Mouse (Mus musculus) adrenal gland, postnatal 36 days (tissue): ENCODE measurements around the gene Commd1. TPM values are rescaled to one million over a fixed set of nuclear protein-coding genes. Genes with fewer than 3 reads are reported as not detected.

ENCODE experiments used
- DNase-seq, 2 experiments: peaks; one replicate each; pipeline ENCODE4 v3.0.0; 2021; ENCODE audit warnings: mixed read lengths in 1 of 2
- total RNA-seq, 2 experiments: library from RNA; stranded (reverse); gene quantifications; 2 replicates each; pipeline ENCODE4 v1.2.3; 2021

Gene Commd1
- total RNA-seq, 2 experiments from 2014 or later = 103 to 121 TPM

DNA sequence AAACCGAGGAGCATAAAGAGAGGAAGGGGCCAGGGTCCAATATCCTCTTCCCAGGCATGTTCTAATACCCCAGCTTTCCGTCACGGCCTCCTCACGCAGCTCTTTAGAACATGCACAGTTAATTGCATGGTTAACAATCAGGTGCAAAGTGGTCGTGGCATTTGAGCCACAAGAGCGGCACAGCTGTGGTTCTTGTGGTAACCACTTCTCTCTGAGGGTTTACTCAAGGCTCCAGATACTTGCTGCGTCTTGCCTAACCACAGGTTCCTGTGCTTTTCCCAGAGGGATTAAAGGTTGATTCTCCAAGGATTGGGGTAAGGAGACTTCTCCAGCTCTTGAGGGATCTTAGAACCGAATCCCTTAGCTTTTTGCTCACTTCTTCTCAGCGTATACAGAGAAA lies 90.9 kb downstream of the Commd1 start:
- DNase-seq = no peak

DNA sequence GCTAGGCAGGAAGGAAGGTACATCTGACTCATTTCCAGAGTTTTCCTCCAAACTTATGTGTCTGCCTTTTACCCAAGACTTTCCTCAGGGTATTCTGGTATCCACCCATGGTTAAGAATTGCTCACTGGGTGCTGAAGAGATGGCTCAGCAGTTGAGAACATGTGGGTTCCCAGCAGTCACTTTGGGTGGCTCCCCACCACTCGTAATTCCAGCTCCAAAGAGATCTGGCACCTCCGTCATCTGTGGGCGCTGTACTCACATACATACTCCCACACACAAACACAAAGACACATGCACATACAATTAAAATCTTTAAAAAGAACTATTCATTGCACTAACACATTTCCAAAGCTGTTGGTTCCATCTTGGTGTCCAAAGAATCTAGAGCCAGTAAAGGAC lies 93.0 kb downstream of the Commd1 start:
- DNase-seq = no peak

DNA sequence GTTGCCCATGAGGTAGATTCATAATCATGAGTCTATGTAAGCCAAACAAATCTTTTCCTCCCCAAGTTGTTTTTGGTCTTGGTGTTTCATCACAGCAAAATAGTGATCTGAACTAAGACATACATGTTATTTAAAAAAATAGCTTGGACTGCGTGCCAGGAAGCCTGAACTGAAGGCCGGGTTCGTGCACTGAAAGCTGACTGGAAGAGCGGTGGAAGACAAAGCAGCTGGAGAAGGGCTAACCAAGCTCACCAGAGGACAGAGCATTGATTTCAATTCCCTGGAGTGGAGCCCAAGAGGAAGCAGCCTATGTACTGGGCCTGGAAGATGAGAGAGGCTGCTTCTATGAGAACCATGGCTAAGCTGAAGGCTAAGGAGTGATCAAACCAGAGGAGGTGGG lies 95.2 kb downstream of the Commd1 start:
- DNase-seq = no peak

DNA sequence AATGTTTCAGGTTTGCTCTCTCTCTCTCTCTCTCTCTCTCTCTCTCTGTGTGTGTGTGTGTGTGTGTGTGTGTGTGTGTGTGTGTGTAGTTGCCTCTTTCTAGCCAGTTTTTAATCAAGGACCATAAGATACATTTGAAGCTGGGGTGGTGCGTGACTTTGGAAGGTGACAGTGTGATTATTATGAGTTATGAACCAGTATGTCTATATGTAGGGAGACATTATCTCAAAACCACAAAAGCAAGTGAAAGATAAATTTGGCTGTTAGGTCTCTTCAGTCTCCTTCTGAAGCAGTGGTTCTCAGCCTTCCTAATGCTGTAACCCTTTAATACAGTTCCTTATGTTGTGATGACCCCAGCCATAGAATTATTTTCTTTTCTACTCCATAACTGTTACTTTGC lies 96.8 kb downstream of the Commd1 start:
- no peak for DNase-seq

DNA sequence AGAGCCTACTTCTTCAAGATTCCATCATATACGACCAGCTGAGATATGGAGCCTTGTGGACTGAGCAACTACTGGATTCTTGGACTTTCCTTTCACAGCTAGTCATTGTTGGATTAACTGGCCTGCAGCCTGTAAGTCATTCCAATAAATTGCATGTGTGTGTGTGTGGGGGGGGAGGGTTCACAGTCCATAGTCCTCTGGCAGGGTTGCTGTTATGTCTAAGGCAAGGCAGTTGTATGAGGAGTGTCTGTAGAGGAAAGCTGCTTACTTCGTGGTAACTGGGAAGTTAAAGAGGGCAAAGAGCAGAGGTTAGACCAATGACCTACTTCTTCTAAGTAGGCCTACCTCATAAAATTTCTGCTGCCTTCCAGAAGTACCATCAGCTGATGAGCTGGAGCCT lies 98.5 kb downstream of the Commd1 start:
- DNase-seq = no peak

DNA sequence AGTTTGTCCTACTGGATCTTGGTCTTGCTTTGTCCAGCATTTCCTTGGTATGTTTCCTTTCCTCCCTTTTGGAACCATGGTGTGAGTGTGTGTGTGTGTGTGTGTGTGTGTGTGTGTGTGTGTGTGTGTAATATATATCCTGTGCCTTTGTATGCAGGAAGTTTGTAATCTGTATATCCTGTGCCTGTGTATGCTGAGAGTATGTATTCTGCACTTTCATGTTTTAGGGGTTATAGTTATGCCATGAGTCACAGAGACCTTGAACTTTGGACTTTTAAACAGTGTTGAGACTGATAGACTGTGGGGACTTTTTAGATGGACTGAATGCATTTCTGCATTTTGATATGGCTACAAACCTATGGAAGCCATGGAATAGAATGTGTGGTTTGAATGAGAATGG lies 99.3 kb downstream of the Commd1 start:
- no peak for DNase-seq

DNA sequence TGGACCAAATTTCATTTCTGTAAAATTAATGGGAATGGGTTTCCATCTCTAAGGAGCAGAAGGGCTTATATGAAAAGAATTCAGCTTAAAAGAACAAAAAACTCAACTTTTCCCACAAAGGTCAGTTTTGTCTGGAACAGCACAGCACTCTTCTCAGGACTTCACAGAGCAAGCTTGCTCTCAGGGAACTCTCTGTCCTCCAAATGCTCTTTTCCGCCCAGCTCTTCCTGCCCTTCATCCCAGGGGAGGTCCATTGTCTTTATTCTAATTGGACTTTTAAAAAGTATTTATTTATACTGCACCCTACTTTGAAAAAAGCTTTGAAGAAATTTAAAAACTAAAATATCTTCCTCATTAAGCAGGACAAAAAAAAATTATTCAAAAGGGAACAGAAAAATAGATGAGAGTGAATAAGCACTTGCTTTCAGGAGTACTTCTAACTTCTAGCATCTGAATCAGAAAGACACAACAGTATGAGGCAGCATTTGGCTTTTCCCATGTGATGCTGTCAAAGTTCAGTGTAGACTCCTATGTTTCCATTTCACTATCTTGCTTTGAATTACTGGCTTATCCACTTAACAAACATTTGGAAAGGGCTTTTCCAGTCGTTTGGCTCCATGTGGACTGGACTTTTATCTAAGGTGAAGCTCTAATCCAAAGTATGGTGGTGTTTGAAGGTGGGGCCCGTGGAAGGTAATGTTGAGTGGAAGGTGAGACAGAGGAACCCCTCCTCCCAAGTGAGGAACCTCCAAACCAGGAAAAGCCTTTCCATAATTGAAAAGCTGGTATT lies 101.6 kb downstream of the Commd1 start:
- no peak for DNase-seq

DNA sequence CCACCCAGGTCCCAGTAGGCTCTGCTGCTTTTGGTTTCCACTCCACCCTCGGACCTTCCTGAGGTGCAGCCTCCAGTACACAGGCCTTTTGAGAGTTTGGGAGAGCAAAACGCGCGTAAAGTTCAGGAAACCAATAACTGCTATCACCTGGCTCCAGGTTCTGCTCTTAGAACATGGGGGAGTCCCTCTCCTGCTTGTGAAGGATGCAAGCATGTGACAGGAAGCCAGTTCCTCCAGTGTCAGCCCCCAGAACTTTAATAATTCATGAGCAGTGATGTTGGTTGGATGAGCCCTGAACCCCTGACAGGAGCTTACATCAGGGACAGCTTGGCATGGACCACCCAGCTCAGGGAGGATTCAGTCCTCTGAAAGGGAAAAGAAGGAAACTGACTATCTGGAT lies 102.5 kb downstream of the Commd1 start:
- no peak for DNase-seq

DNA sequence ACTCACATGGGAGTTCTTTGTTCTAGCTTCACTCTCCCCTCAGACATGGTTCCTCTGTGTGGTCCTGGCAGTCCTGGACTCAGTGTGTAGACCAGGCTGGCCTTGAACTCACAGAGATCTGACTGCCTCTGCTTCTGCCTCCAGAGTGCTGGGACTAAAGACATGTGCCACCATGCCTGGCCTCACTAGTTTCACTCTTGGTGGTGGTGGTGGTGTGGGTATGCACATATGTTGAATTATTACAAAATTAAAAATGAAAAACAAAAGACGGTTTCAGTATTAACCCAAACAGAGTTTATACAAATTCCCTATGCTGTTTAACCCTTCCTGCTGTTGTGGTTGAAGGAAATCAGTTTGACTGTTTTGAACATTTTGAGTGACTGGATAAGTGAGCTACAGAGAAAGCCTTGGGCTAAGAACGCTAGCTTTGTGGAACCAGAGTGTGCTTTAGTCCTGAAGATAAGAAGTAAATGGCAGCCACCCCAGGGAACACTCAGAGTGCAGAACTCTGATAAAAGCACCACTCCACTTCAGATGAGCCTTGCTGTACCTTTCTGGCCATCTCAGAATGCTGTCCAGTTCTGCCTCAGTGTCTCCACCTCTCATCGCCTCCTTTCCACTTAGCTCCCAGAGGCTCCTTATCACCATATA lies 105.4 kb downstream of the Commd1 start:
- DNase-seq = no peak

DNA sequence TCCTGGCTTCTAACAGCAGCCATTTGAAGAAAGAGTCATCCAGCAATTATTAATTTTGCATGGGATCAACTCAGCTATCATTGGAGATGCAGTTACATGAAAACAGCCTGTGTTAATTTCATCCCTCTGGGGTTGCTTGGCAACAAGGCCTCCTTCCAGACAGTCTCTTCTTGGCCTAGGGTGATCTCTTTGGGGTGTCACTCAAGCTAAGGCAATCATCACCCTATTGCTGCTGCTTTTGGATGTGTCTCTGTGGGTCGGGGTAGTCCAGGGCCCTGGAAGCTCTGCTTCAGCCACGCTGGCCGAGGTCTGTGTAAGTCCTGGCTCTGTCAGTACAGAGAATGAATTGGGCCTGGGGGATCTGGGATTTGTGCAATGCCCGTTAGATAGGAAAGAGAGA lies 106.9 kb downstream of the Commd1 start:
- no peak for DNase-seq

DNA sequence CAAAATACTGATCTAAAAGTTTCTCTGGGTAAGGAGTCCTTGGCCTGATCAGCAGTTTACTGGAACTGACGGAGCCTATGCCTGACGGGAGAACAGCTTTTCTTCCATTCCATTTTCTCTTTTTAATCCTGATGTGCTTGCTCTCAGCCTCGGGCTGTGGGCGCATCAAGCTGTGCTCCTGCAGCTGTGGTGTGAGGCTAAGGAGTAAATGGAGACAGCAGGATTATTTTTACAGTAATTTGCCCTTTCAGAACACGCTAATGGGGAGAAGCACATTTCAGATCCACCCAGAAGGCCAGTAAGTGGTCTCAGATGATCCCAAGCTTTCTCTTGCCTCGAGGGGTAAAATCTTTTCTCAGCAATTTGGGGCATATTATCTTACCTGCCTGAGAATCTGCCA lies 107.4 kb downstream of the Commd1 start:
- DNase-seq = no peak

DNA sequence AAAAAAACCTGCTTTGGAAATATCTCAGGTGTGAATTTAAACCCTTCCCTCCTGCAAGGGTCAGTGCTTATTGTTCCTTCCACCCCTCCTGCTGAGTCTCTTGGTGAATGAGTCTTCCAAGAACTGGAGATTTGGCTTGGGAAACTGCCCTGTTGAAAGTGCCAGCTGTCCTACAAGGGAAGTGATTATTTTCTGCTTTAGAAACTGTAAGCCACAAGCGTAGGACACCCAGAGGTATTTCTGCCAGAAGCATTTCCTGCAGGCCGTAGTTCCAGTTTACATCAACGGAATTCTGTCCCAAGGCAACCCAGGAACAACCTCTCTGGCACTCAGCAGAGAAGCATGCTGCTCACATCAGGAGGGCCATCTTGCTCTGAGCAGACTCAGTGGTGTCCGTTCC lies 108.8 kb downstream of the Commd1 start:
- no peak for DNase-seq

DNA sequence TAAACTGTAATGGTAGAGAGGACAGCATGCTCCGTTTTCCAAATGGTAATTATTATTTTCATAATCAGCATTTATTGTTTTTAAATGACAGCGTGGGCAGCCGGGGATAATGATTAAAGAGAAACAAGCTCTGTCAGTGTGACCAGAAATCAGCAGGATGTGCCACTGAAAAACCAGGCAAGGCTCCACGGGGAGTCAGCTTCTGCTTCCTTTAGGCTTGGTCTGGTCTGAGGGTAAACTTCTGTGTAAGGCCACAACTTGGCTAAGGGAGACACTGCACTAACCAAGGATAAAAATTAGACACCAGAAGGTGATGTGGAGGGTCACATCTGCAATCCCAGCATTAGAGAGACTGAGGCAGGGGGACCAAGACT lies 109.9 kb downstream of the Commd1 start:
- no peak for DNase-seq

DNA sequence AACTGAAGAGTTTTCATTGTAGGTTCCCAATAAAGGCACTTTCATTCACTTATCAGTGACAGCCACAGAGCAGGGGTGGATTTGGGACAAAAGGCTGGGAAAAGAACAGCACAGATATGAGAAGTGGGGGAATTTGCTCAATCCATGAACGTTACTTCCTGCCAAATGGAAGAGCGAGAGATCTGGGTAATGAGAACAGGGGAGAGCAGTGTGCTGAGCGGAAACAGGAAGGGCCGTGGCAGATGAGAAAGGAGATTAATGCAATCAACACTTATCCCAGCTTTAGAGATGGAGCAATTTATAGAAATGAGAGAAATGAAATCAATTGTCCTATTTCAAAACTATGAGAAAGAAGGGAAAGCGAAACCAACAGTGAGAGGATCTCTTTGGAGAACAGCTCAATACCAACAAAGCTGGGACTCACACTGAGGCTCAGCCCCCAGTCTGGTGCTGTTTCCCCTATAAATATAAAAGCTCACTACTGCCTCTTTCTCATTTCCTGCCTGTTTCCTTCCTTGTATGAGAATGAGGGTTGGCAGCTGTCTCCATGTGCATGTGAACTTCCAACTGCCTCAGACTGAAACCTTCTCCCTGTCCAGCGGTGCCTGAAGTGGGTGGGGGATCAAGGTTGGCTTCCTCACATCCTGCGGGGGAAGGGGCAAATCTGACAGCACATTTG lies 110.4 kb downstream of the Commd1 start:
- no peak for DNase-seq

DNA sequence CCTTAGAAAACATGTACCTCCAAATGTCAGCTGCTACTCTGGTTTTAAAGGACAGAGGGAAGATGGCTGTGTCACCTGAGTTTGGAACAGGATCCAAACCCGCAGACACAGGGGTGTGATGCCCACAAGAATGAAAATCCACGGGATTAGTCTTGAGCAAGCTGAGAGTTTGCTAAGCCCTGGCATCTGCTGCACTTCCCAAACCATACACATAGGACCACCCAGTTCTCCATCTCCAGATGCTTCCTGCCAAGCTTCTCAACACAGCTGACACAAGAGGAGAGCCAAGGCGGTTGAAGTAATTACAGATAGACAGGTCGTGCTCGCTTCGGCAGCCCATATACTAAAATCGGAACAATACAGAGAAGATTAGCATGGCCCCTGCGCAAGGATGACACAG lies 113.6 kb downstream of the Commd1 start:
- no peak for DNase-seq

DNA sequence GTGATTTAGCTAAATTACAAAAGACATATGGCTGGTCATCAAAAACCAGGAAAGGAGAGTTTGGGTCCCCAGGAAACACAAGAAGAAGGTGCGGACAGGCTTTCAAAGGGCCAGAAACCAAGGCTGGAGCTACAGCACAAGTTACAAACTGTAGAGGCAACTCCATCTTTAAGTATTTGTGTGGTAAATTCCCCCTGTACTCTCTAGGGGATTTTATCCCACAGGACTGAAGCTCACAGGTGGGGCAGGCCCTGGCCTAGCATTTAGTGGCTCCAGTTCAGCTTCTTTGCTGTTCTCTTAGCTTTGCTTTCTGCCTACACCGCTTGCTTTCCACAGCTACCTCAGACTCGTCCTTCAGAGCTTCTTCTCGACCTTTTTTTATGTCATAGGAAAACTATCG lies 114.5 kb downstream of the Commd1 start:
- no peak for DNase-seq

DNA sequence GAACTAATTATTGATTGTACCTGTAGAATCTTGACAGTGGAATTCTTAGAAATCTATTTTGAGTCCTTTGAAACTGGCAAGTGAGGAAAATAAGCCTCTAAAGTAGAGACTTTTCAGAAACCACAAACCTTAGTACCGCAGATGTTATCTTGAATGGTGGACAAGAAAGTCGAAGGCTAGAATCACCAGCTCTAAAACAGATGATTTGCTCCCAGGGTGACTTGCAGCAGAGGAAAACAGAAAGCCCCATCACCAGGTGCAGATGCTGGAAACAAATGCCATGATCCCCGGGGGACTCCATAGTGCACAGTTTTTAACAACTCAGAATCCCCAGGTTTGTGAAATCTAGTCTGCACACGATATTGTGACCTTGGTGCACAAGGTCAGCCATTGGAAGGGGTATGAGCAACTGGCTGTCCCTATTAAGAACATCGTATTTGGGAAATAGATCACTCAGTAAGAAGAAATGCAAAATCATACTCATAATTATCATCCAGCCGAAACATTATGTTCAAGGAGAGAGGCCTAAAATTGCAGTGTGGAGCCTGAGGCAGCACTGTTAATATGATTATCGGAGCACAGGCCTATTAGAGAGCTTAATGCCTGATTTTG lies 116.4 kb downstream of the Commd1 start:
- no peak for DNase-seq

DNA sequence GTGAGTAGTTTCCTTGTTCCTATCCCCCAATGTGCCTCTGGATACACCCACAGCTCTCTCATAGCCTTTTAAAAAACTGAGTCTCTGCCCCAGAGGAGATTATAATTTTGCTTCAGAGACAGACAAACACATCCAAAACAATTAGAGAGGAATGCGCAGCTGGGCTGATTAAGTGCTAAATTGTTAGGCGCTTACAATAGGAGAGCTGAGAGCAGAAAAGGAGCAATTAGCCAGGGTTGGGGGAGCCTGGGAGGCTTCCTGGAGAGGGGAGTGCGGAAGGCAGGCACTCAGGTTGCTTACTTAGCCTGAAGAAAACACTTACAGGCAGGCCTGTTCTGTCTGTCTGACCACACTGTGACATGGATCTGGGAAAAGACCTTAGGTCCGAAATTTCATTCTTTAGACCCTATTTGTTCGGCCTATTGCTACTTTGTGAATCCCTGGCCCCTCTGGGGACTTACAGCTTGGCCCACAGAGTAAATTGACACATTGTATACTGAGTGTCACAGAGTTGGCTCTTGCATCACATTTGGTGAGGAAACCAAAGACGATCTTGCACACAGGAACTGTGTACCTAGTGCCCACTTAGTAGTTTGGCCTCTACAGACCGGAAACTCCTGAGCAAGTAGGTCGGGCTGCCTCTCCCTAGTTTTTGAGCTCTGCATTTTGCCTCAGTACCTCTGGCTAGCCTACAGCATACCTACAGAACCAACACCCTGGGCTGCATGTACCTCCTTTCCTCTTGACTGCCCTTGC lies 117.7 kb downstream of the Commd1 start:
- no peak for DNase-seq

DNA sequence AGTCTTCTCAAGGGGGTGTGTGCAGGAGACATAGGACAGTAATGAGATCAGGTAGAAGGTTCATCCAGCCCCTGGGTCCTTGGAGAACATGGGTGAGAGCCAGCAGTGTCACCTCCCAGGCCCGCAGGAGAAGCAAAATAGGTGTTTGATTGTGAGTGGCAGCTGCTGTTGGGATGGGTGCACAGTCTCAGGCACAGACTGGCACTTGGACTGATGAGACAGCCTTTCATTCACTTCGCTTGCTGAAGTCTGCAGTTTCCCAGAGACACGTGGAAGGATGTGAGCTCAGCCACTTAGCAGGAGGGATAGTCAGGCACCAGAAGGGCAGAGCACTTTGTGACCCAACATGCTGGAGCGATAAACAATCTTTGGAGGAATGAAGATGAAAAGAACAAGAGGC lies 118.6 kb downstream of the Commd1 start:
- no peak for DNase-seq

DNA sequence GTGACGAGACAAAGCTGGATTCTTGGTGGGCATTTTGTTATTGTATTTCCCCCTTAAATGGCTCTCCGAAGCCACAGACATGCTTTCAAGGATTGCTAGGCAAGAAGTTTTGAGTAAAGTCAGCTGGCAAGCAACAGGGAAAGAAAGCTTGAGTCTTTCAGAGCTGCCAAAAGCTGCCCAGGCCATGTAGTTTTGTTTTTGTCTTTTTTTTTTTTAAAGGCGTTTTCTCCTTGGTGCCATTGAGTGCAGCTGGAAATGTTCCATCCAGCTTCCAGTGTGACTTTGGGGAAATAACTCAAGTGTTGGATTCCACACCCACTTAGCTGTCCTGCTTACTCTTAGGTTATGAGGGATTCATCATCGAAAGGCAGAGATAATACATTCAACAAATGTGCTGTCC lies 120.9 kb downstream of the Commd1 start:
- no peak for DNase-seq

DNA sequence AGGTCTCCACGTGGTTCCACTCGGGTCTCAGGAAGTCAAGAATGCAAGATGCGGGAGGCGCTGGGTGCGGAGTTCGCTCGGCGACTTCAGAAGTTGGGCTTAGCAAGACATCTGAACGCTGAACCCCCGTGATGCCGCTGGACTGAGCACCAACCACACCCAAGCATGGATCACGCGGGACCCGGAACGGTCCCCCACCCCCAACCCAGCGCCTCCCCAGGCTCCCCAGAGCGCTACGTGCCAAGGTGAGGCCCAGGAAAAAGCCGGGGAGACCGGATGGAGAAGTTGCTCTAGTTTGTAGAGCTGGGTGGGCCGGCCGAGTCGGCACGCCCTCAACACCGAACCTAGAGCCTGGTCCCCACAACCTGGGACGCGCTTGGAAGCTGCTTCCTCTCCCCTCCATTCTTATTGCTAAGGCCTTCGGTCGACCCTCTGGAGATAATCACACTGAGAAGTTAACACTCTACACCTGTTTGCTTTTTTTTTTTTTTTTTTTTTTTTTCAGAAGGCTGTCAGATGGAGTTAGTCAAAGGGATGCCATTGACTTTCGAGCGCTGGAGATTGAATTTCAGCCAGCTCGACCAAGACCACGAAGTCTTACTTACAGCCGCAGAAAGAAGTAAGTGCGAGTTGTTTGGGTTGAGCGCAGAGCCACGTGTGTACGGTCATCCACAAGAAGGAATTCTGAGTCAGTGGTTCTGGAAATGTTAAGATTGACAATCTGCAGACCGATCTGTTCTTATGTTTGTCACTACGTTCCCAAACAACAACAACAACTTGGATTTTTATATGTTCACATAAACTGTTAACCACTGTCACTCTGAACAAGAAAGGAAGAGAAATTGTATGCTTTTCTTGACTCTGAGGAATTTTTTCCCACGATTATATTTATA lies 121.6 kb downstream of the Commd1 start, which contains the start of gene B3gnt2:
Gene B3gnt2 (minus strand): TSS at position 627 of the 893 bp plus-strand sequence.
- peak; percentile 62 to 76 for DNase-seq
